Mouse (Mus musculus) right cerebral cortex, postnatal 10 days (tissue): ENCODE measurements at regions not wholly inside any gene's neighbourhood (a gene's known extent, or its start where the extent isn't known, plus 50 kb on each side); places are given as distances from the start of the nearest gene placed in this dataset.
"Not testable (repeated sequence)": the region's sequence is repeated elsewhere in the genome, so short reads cannot be mapped to it uniquely, and the experiment has no call there.

Source experiments
- DNase-seq, 2 experiments: peaks; one replicate each; pipeline ENCODE4 v3.0.0; 2021; ENCODE audit warnings: low spot score in 2 of 2

- DNase-seq, result no peak
Observed at GRCm38 (mm10) chr8:18005660-18006059, 972.4 kb downstream of the Defb40 start.

- no peak for DNase-seq
Observed at GRCm38 (mm10) chr8:18000750-18001149, 977.3 kb downstream of the Defb40 start.

- no peak for DNase-seq
Observed at GRCm38 (mm10) chr8:17984779-17985178, 993.3 kb downstream of the Defb40 start.

- no peak for DNase-seq
Observed at GRCm38 (mm10) chr8:17948848-17949247, 1029.2 kb downstream of the Defb40 start.

GRCm38 (mm10) chr8:17948053-17948834, 1029.8 kb downstream of the Defb40 start:
- DNase-seq, result no peak

GRCm38 (mm10) chr8:17934696-17935095, 1043.4 kb downstream of the Defb40 start:
- DNase-seq, result no peak

- no peak for DNase-seq
Observed at GRCm38 (mm10) chr8:17909316-17909715, 1068.7 kb downstream of the Defb40 start.

- not testable (repeated sequence) for DNase-seq
Observed at GRCm38 (mm10) chr8:17888598-17888997, 1089.5 kb downstream of the Defb40 start.

- DNase-seq, result no peak
Observed at GRCm38 (mm10) chr8:17863388-17863787, 1114.7 kb downstream of the Defb40 start.
